Mouse (Mus musculus): ENCODE results near the gene Nat8f2.
"Not testable (repeated sequence)": the region's sequence is repeated elsewhere in the genome, so short reads cannot be mapped to it uniquely, and the experiment has no call there.

DNA sequence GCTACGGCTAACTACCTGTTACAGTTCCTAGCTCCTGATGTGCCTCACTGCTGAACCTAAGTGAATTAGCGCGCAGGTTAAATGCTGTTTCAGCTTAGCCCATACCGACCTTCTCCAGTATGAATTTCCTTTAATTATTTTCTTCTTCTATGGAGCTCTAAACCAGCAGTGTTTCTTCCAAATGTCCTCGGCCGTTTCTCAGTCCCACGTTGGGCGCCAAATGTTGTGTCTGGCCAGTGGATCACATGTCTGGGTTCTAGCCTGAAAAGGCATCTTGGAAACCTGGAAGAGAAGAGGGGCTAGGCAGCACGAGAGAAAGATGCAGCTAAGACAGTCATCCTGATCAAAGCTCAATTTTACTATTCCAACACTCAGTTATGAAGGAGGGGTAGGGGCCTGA lies 14.3 kb upstream of the Nat8f2 start:
- TF ChIP-seq CTCF (IDR thresholded peaks at IDR 0.05; ENCODE audit: control insufficient read depth, insufficient read depth, insufficient replicate concordance, low read depth, low read length); POLR2A (IDR thresholded peaks at IDR 0.05; ENCODE audit: control insufficient read depth, low read depth, low read length): not testable (repeated sequence)
